Mouse (Mus musculus): ENCODE data around the gene Arhgap21. TPM values are rescaled to one million over a fixed set of nuclear protein-coding genes. Genes with fewer than 3 reads are reported as not detected.
"Not testable (repeated sequence)": the region's sequence is repeated elsewhere in the genome, so short reads cannot be mapped to it uniquely, and the experiment has no call there.

Gene Arhgap21
- total RNA-seq, 2 experiments from 2014 or later: 295 to 351 TPM

DNA sequence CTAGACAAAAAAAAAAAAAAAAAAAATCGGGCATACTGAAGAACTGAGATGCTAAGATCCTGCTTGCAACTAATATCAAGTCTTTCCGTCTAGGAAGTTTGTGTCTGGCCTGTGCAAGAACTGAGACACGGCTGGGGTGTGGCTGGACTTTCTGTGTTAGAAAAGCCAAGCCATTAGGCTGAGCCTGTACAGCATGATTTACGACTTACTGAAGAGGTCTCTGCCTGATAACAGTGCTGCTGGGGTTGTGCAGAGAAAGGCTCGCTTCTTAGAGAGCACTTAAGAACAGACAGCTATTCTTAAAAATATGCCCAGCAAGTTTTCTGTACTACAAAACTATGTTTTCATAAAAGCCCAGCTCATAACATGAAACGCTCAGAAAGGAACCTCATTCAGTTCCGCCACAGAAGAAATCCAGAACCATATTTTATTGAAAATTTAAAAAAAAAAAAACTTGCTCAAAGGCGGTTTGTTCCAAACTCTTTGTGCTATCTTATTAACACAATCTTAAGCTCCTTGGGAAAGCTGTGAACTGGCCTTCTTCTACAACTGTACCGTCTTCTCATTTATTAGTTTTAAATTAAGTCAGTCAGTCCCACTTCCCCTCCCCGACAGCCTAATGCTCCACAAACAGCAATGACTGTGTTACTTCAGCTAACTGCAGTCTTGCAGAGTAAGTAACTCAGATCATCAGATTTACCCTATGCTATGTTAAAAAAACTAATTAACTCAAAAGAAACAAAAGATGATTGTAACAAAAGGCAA, 26.1 kb downstream of the Arhgap21 start:
- no peak for DNase-seq (ENCODE audit: extremely low spot score in 1 of 2, low spot score in 1 of 2)

DNA sequence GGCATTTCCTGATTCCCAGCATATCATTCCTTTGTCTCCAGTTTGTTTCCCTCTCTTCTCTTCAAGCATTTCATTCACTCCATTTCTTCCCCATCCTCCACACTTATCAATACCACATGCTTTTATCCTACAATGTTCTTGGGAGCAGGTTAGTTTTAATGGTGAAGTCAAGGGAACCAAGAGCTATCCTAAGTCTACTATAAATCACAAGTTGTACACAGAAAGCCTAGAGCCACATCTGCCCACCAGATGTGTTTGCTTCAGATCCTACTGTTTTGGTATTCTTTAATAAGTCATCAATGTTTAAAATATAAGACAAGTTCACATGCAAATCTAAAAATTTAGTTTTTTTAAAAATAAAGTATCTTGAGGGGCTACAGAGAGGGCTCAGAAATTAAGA, 27.6 kb downstream of the Arhgap21 start:
- DNase-seq (ENCODE audit: extremely low spot score in 1 of 2, low spot score in 1 of 2): no peak

DNA sequence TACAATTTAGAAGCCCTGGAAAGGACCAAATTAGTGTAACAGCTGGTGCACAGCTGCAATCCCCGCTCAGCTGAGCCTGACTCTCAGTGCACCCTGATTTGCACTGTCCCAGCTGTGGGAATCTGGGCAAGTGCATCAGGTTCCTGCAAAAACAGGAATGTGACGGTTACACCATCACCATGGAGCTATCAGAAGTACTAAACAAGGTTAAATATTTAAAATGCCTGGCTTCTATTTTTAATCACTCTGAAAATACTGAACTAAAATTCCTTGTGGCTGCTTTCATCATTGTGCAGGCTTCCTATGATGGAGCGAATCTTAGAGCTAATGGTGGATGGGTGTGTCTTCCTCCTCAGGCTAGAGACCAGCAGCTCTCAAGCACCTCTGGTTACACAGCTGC, 29.3 kb downstream of the Arhgap21 start:
- no peak for DNase-seq (ENCODE audit: extremely low spot score in 1 of 2, low spot score in 1 of 2)

DNA sequence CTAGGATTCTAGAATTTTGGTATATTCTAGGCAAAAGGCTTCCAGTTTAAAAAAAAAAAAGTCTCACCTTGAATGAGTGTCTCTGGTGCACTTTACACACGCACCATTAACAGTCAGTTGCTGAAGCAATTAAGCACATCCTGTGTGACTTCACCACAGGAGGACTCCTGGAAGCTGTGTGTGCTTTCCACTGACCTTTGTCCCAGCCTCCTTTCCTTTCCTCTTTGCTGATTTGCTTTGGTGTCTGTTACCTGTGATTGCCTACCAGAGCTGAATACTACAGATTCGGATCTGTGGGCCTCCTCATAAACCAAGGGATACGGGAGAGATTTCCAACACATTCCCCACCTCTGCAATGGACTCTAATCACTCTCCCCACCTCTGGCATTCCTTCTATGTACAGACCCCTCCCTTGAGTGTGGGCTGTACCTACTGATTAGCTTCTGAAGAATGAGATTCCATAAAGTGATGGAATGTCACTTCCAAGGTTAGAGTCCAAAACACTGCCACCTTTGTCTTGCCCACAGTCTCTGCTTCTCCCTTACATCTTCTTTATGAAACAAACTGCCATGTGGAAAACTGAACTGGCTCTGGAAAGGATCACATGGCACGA, 32.0 kb downstream of the Arhgap21 start:
- DNase-seq (ENCODE audit: extremely low spot score in 1 of 2, low spot score in 1 of 2): no peak

DNA sequence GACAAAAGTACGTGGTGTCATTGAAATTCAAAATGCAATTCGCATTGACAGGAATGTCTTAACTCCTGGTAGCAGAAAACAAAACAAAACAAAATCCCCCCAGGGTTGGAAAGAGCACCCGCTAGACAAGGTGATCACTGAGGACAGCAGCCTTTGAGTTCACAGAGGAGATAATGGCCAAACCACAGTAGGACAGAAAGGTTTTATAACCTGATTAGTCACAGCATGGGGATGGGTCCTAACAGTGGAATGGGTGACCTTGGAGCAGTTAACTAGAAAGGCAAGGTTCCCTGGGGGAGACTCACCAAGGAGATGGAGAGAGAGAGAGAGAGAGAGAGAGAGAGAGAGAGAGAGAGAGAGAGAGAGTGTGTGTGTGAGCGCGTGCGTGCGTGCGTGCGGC, 34.3 kb downstream of the Arhgap21 start:
- no peak for DNase-seq (ENCODE audit: extremely low spot score in 1 of 2, low spot score in 1 of 2)

DNA sequence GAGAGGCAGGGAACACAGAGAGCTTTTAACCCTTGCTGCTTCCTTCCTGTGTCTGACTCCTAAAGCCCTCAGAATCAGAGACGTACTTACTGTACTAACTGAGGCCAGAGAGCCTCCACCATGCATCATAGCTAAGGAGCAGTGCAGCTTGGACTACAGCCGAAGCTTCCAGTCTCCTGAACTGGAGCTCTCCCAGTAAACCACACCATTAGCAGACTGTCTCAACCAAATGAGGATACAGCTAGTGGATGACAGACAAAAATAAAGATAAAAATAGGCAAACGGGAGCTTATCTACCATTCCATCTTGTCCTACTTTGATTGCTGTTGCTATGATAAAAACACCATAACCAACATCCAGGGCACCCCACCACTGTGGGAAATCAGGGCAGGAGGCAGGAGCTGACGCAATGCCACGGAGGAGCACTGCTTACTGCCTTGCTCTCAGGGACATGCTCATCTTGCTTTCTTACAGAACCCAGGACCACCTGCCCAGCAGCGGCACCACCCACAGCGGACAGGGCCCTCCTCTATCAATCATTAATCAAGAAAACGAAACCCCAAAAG, 35.9 kb downstream of the Arhgap21 start:
- no peak for DNase-seq (ENCODE audit: extremely low spot score in 1 of 2, low spot score in 1 of 2)

DNA sequence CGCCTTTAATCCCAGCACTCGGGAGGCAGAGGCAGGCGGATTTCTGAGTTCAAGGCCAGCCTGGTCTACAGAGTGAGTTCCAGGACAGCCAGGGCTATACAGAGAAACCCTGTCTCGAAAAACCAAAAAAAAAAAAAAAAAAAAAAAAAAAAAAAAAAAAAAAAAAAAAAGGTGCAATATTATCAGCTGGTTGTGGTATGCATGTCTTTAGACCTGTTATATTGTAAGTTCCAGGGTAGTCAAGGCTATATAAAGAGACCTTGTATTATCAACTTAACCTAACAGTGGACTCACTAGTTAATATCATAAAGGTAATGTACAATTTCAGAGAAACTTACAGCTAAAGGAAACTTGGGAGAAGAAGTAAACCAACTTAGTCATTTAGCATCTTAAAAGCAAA, 36.9 kb downstream of the Arhgap21 start:
- not testable (repeated sequence) for DNase-seq (ENCODE audit: extremely low spot score in 1 of 2, low spot score in 1 of 2)

DNA sequence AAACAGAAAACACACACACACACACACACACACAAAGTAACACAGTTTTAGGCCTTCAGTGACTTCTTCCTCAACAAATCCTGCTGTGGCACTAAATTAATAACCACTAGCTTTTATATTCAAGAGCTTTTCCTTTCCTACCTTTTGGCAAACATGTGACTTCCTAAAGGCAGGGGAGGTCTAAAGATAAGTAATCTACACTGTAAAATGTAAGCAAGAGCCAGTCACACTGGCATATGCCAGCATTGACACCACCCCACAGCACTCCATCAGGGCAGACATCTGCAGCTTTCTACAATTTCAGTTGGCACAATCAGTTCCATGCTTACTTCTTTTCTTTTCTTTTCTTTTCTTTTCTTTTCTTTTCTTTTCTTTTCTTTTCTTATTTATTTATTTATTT, 40.2 kb downstream of the Arhgap21 start:
- DNase-seq (ENCODE audit: extremely low spot score in 1 of 2, low spot score in 1 of 2): no peak

DNA sequence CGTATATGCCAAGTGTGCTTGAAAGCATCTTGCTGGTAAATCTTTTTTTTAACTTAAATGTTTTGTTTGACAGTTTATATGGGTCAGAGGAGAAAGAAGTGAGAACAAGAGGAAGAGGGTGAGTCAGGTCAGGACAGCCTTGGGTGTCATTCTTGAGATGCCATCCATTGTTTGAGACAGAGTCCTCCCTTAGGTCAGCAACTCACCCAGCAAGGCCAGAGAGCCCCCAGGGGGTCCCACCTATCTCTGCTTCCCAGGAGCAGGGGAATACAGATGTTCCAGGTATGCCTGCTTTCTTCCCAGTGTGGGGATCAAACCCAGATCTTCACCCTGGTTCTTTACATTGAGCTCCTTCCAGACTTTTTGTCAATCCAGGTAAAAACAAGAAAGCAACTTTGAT, 43.7 kb downstream of the Arhgap21 start:
- no peak for DNase-seq (ENCODE audit: extremely low spot score in 1 of 2, low spot score in 1 of 2)

DNA sequence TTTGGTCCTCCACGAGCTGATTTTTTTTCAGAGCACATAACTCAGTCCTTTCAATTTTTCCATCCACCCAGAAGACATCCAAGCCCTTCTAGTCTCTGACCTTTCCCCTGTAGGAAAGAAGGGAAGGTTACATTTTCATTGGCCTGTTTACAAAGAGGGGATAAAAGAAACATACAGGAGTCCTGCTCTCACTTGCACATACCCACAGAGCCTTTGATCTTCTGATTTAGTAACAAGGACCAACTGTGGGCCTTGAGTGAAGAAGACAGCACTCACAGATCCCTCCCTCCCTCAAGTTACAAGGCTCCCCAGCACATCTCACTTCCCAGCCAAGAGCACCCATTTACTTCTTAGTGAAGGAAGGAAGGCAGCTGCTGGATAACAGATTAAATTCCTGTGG, 46.3 kb downstream of the Arhgap21 start:
- DNase-seq (ENCODE audit: extremely low spot score in 1 of 2, low spot score in 1 of 2): no peak

DNA sequence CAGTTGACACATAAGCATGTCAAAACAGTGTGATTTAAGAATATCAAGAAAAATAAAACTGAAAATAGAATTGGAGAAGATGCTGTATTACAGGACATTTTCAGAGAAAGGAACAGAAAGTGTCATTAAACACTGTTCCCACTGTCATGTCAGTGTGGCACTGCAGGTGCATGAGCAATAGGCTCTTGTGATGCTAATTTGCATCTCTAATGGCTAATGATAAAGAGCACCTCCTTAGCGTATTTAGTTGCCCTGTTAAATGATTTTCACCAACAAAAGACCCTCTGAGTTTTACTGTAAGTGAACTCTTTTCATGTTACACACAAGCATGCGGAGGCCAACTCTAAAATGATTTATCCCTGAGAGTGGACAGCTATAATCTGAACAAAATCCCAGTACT, 47.1 kb downstream of the Arhgap21 start:
- no peak for DNase-seq (ENCODE audit: extremely low spot score in 1 of 2, low spot score in 1 of 2)

DNA sequence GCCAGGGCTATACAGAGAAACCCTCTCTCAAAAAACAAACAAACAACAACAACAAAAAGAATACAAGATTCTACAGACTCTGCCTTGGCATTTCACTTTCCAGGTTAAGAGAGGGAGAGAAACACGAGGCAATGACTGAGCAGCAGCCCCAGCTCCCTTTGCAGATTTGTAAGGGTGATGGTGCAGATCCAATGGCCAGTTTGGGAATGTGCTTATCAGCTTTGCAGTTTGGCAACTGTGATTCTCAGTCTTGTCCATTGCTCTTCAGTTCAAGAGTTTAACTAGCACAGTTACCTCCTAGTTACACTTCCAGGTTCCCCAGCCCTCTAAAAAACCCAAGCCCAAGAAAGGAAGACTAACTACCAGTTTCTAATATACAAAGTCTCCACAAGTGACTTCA, 47.7 kb downstream of the Arhgap21 start:
- DNase-seq (ENCODE audit: extremely low spot score in 1 of 2, low spot score in 1 of 2): no peak

DNA sequence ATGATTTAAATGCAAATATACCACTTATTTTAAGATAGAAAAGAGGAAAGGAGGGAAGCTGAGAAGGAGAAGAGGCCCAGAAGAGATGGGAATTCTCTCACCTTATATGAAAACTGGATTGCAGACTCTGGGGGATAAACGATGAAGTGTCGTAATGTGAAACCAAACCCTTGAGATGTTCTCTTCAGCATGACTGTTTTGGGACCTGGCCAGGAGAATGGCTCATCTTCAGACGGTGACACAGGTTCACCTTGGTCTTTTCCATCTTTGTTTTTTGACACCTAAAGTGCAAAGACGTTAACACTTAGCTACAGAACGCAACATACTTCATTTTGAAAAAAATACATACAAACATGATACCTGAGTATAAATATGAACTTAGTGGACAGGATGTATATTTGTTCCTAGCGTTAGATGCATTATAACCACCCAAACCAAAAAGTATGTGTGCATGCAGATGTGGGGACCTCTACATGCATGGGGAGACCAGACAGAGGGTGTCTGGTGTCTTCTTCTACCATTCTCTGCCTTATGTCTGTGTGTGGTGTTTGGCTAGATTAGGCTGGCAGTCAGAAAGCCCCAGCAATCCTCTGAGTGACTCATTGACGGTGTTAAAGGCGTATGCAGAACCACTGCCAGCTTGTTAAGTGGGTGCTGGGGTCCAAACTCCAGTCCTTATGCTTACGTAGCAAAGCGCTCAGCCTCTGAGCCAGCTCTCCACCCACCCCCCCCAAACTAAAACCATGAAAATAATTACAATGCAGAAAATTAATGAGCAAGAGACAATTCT, 54.0 kb downstream of the Arhgap21 start:
- no peak for DNase-seq (ENCODE audit: extremely low spot score in 1 of 2, low spot score in 1 of 2)

DNA sequence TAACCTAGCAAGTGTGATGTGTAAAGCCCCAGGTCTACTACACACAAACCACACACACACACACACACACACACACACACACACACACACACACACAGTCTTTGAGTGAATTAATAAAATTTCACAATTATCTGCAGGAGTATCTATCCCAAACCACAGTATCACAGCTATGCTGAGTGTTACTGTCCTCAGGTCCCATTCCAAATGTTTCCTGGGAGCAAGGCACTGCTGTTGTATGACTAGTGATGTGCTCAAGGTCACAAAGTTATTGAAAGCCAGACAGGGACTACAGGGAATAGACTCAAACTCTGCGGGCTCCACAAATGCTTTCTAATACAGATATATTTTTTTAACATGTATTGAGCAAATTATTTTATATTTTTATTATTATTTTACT, 55.7 kb downstream of the Arhgap21 start:
- DNase-seq (ENCODE audit: extremely low spot score in 1 of 2, low spot score in 1 of 2): no peak

DNA sequence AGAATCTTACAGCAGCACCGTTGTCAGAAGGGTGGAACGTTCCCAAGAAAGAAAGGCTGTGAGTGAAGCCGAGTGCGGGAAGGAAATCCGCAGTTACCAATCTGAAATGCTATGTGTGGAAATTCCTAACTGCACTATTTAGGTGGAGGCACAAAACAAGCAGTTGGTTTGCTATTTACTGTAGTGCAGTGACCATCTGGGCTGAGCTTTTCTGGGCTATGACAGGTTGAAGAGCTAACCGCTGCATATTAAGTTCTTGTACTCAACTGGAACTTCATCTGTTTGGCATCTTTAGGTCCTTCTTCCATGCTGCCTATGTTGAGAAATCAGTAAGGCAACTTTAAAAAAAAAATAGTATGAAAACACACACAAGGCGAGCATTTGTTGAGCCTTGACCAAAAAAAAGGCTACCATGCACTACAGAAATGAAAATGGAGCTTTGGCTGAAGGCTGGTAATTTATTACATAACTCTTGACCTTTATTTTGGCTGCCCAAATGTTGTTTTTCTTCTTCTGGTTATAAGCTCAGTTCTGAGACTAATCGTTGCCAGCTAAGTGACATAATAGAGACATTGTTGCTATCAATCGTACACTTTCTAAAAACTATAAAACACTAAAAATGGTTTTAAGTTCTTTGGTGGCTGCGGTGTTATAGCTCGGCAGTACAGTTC, 56.2 kb downstream of the Arhgap21 start:
- no peak for DNase-seq (ENCODE audit: extremely low spot score in 1 of 2, low spot score in 1 of 2)

DNA sequence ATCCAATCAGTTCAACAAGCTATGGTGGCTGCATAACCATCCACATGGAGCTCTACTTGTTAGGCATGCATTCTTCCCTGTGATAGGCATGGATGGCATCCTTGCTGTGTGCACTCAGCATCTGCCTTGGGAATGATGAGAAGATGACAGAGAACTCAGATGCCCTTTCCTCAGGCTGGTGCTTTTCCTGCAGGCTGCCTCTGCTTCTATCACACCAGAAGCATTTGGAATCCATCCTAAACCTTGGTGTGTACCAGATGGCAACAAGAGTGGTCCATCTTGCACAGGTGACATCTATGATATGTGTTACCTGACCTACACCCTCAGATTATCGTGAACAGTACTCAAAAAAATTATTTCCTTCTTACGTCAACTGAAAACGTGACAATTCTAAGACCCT, 58.2 kb downstream of the Arhgap21 start:
- no peak for DNase-seq (ENCODE audit: extremely low spot score in 1 of 2, low spot score in 1 of 2)

DNA sequence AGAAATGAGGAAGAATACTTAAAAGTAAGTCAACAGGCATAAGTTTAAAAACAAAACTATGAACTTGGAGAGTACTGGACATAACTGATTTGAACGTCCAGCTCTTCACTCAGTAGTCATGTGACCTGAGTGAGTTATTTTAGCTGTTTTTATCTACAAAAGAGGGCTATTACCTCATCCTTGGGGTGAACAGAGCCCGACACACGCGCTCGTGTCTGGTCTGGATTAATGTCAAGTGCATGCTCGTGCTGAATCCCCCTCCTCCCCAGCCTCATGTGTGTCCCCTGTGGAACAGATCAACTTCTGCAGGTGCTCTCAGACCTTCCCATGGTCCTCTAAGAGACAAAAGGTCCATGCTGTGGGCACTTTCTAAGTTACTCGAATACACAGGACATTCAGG, 59.3 kb downstream of the Arhgap21 start:
- no peak for DNase-seq (ENCODE audit: extremely low spot score in 1 of 2, low spot score in 1 of 2)

DNA sequence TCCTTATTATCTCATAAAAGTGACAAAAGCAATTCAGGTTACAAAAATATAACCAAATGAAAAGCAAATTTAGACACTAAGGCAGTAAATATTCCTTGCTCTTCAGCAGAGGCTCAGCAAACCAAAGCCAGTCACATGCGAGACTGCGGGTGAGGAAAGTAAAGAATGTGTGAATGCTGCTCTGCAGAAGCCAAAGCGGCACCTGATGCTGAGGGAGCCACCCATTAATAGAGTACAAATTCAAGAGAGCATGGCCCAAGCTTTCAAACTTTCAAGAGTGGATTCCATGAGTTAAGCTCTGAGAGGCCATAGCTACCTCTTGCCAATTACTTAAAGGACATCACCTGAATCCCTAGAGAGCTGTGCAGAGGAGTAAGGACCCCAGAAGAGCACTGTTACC, 61.4 kb downstream of the Arhgap21 start:
- DNase-seq (ENCODE audit: extremely low spot score in 1 of 2, low spot score in 1 of 2): no peak

DNA sequence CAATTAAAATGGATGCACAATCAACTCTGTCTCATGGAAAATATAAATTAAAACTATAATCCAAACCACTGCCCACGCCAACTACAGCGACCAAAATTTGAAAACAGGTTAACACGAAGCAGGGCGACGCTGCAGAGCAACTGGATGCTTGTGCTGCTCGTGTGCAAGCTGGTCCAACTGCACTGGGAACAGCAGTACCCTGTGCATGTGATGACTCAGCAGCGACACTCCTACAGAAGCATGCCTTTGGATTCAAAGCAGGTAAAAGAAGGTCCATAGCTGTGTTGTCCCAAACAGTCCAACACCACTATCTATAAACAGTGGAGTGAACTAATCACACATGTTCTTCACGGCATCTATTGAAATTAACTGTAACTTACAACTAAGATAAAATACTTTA, 63.3 kb downstream of the Arhgap21 start:
- no peak for DNase-seq (ENCODE audit: extremely low spot score in 1 of 2, low spot score in 1 of 2)

DNA sequence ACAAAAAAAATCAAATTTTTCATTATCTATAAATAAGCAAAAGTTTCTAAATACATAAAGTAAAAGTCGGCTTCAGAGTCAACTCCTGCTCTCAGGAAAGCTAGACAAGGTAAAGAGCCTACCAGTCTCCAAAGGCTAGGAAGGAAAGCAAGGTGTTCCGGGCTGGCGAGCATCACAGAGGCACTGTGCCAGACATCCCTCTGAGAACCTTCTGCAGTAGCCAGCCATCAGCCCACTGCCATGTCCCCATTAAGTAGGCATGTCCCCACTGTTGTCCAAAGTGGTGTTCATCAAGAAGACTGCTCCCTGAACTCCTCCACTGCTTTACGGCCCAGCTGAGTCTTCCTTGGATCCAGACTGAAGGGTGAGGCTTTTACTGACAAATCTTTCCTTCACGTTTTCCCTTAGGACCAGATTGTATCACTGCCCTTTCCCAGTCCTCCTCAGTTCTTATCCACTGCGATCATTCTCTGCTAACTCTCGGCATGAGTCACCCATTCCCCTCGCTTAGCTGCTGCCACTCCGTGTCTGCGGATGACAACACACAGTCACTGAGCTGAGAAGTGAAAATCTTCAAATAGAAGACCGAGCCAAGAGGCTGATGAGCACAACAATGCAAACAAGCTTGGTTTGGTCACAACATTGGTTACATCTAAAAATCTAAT, 65.6 kb downstream of the Arhgap21 start:
- no peak for DNase-seq (ENCODE audit: extremely low spot score in 1 of 2, low spot score in 1 of 2)

Data from layer of hippocampus, postnatal 25 days (tissue).